9 mouse cellular contexts compared by ENCODE assay signal in the genomic region with DNA sequence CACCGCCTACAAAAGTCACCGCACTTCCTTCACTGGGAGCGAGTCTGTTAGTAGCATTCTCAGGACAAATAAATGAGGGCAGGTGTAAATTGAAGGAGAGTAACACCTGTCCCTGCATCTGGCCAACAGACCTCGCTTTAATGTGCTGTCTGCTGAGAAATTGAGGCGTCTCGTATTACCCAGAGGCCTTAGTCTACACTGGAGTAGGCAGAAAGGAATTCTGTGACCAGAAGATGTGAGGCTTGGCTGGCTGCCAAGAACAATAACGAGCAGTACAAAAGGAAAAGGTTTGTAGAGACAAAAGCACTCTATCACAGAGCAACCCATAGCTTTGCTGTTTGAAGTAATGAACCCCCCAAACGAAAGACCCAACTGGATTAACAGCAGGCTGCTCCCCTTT.
DNase-seq lines count a peak whose midpoint lies in the region; ATAC-seq and TF ChIP-seq lines count a peak whose summit lies in the region.
"Had no signal": no experiment of that assay in that cellular context is flagged by ENCODE, and none has a peak within 500 bp of the region (broad histone marks: within the 10 kb centered on the region; RNA-seq: fewer than 3 reads in every experiment).

No protein-coding gene starts in this region.

- TF ChIP-seq POLR2A in lung, adult 2 months (IDR thresholded peaks at IDR 0.05; ENCODE audit: borderline replicate concordance, extremely low read depth, low read depth, low read length) = no peak

- no peaks in the 10 kb centered on the region for H3K9me3 ChIP-seq in forebrain, embryonic 14.5 days (replicated peaks; ENCODE audit: control insufficient read depth, low read length)
- no peaks in the 10 kb centered on the region for H3K9me3 ChIP-seq in liver, embryonic 12.5 days (replicated peaks)

- DNase-seq in ES-CJ7 (ENCODE audit: low read depth, low spot score) = peak; percentile 14
- DNase-seq in adrenal gland, adult 18-20 months (ENCODE audit: low spot score in 2 of 2) = peak; percentile 8 to 28
- peak; percentile 83 for DNase-seq in forebrain, embryonic 14.5 days (ENCODE audit: low spot score)
- DNase-seq in hindlimb bud, embryonic 11.5 days (ENCODE audit: extremely low spot score, low read depth, low spot score) = peak; percentile 89
- DNase-seq in lung, adult 2 months = peak; percentile 19
- peak; percentile 9 for DNase-seq in ovary, postnatal 10 days (ENCODE audit: low spot score)
- no peak for DNase-seq in c-Kit-positive CD71-positive TER-119-positive erythroid progenitor cells, embryonic 14.5 days (ENCODE audit: low spot score)

- WGBS in forebrain, embryonic 14.5 days = 16% methylated on average over 8 of the region's 8 CpGs
- 37% methylated on average over 8 of the region's 8 CpGs for WGBS in lung, adult 2 months
- WGBS in liver, embryonic 12.5 days (ENCODE audit: insufficient replicate concordance) = 51% methylated on average over 8 of the region's 8 CpGs

- H3K4me1 ChIP-seq in forebrain, embryonic 14.5 days (ENCODE audit: control insufficient read depth, insufficient read depth, low read length) = no peaks in the 10 kb centered on the region
- no peaks in the 10 kb centered on the region for H3K4me1 ChIP-seq in lung, adult 2 months (ENCODE audit: control insufficient read depth, insufficient read depth, low read length)
- H3K4me1 ChIP-seq in liver, embryonic 12.5 days = no peaks in the 10 kb centered on the region

- no peak overlapping the region for H3K4me3 ChIP-seq in forebrain, embryonic 14.5 days (ENCODE audit: low read depth, low read length)
- no peak overlapping the region for H3K4me3 ChIP-seq in lung, adult 2 months (replicated peaks; ENCODE audit: extremely low read depth, low read depth, low read length)
- no peak overlapping the region for H3K4me3 ChIP-seq in liver, embryonic 12.5 days

- no peak overlapping the region for H3K27ac ChIP-seq in forebrain, embryonic 14.5 days (ENCODE audit: low read depth, low read length)
- H3K27ac ChIP-seq in liver, embryonic 12.5 days = no peak overlapping the region
- H3K27ac ChIP-seq: liver, embryonic 14.5 days had no signal

- peak; percentile 89 for ATAC-seq in forebrain, embryonic 14.5 days
- ATAC-seq in liver, embryonic 12.5 days = no peak

- H3K36me3 ChIP-seq in forebrain, embryonic 14.5 days (ENCODE audit: control insufficient read depth, insufficient read depth, low read length) = no peaks in the 10 kb centered on the region
- H3K36me3 ChIP-seq in liver, embryonic 12.5 days = no peaks in the 10 kb centered on the region

- no peak for TF ChIP-seq CTCF in lung, adult 2 months (IDR thresholded peaks at IDR 0.05; ENCODE audit: insufficient read depth, low read length)

- no peak overlapping the region for H3K4me2 ChIP-seq in forebrain, embryonic 14.5 days (ENCODE audit: low read length)
- H3K4me2 ChIP-seq in liver, embryonic 12.5 days = no peak overlapping the region

- H3K27me3 ChIP-seq in forebrain, embryonic 14.5 days (replicated peaks; ENCODE audit: control insufficient read depth, insufficient read depth, low read length) = no peaks in the 10 kb centered on the region
- no peaks in the 10 kb centered on the region for H3K27me3 ChIP-seq in liver, embryonic 12.5 days (replicated peaks)

- H3K9ac ChIP-seq in forebrain, embryonic 14.5 days (ENCODE audit: low read length) = no peak overlapping the region
- H3K9ac ChIP-seq in liver, embryonic 12.5 days = no peak overlapping the region
- H3K9ac ChIP-seq: liver, embryonic 14.5 days had no signal
